In genomic region chr5:138989567-138989966, GRCm38 (mm10) we compare ENCODE assay signal across 28 mouse cellular contexts. TPM values are rescaled to one million over a fixed set of nuclear protein-coding genes. Genes with fewer than 3 reads are reported as not detected.
DNase-seq lines count a peak whose midpoint lies in the region; ATAC-seq lines count a peak whose summit lies in the region.
"Had no signal": no experiment of that assay in that cellular context is flagged by ENCODE, and none has a peak within 500 bp of the region (broad histone marks: within the 10 kb centered on the region; RNA-seq: fewer than 3 reads in every experiment).

No protein-coding gene starts in this region.

- no peak overlapping the region for H3K4me2 ChIP-seq in heart, embryonic 16.5 days (ENCODE audit: low read depth, low read length)
- H3K4me2 ChIP-seq: hindbrain, embryonic 12.5 days; liver, embryonic 12.5 days; midbrain, embryonic 11.5 days; neural tube, embryonic 12.5 days had no signal

- peaks cover 9% of the 10 kb centered on the region; the same call in 1 of the 2 replicates for H3K27me3 ChIP-seq in heart, embryonic 16.5 days (ENCODE audit: control insufficient read depth, insufficient read depth, low read length)
- H3K27me3 ChIP-seq: Patski had no signal

- no peaks in the 10 kb centered on the region for H3K9me3 ChIP-seq in heart, embryonic 16.5 days (replicated peaks; ENCODE audit: control insufficient read depth, low read length)
- H3K9me3 ChIP-seq: embryonic facial prominence, embryonic 10.5 days; embryonic facial prominence, embryonic 15.5 days; hindbrain, embryonic 12.5 days; liver, embryonic 12.5 days; neural tube, embryonic 12.5 days had no signal

- peaks cover 31% of the 10 kb centered on the region for H3K36me3 ChIP-seq in heart, embryonic 16.5 days (ENCODE audit: control insufficient read depth, insufficient read depth)
- H3K36me3 ChIP-seq: liver, embryonic 12.5 days had no signal

- H3K27ac ChIP-seq in heart, embryonic 16.5 days (ENCODE audit: low read length) = peak overlapping the region; percentile 80; the same call in 1 of the 2 replicates
- H3K27ac ChIP-seq: embryonic facial prominence, embryonic 10.5 days; hindbrain, embryonic 12.5 days; kidney, postnatal 0 days; liver, embryonic 12.5 days; neural tube, embryonic 12.5 days had no signal

- no peak overlapping the region for H3K4me3 ChIP-seq in heart, embryonic 16.5 days (ENCODE audit: low read length)
- H3K4me3 ChIP-seq: embryonic facial prominence, embryonic 10.5 days; embryonic facial prominence, embryonic 15.5 days; hindbrain, embryonic 12.5 days; liver, embryonic 12.5 days; neural tube, embryonic 12.5 days had no signal

- H3K4me1 ChIP-seq in heart, embryonic 16.5 days (ENCODE audit: control insufficient read depth, insufficient read depth, low read length) = peaks cover 51% of the 10 kb centered on the region

- WGBS in heart, embryonic 16.5 days = 73% methylated on average over 6 of the region's 6 CpGs

- peak; percentile 45 for DNase-seq in adrenal gland, adult 2 months
- DNase-seq in adrenal gland, postnatal 14 days = no peak
- DNase-seq in heart, adult 11 months = no peak
- peak; percentile 39 for DNase-seq in 3134 (ENCODE audit: extremely low read depth, insufficient read length, low spot score)
- DNase-seq in Muller cell, postnatal 12 days (ENCODE audit: inconsistent ontology term) = peak; percentile 83
- no peak for DNase-seq in T-cell, adult 2 months (ENCODE audit: low spot score)
- DNase-seq in urinary bladder, postnatal 4 days (ENCODE audit: low spot score in 2 of 2) = no peak
- DNase-seq: cerebellum, adult 8-10 months; cerebellum, postnatal 25 days; gastrocnemius, postnatal 36 days; heart, postnatal 36 days; kidney, adult 8-10 months; kidney, postnatal 4 days; left cerebral cortex, postnatal 4 days; liver, postnatal 0 days; lung, postnatal 10 days; right cerebral cortex, postnatal 4 days had no signal

- no peak overlapping the region for H3K9ac ChIP-seq in heart, embryonic 16.5 days (ENCODE audit: low read length)
- H3K9ac ChIP-seq: embryonic facial prominence, embryonic 15.5 days; hindbrain, embryonic 12.5 days; liver, embryonic 12.5 days; liver, postnatal 0 days; neural tube, embryonic 12.5 days had no signal

- ATAC-seq in heart, embryonic 16.5 days (replicated peaks; ENCODE audit: extremely low read depth, insufficient read depth, low FRiP score) = no peak
- ATAC-seq: CD4-positive, CD25-positive, alpha-beta regulatory T cell, adult 4 months; forebrain, embryonic 14.5 days; liver, embryonic 12.5 days; liver, postnatal 0 days; Patski had no signal

RNA-seq across cellular contexts. Expression of gene Pdgfa, which starts 7.6 kb away (rescaled TPM):
- total RNA-seq in adrenal gland, adult 2 months (2021) = 10 to 100 TPM; 23.8 to 37.5 TPM
- 42.9 and 56.9 TPM in 2 replicates for polyA plus RNA-seq in adrenal gland, adult 2 months (2012; rRNA removed)
- total RNA-seq in adrenal gland, postnatal 14 days (2021) = 22.0 and 26.0 TPM in 2 replicates
- polyA plus RNA-seq in heart, embryonic 16.5 days (2015; fragmentation: Nextera tagmentation; extraction: Ambion mirVana) = 54.0 and 56.0 TPM in 2 replicates
- polyA plus RNA-seq: CD4-positive, CD25-positive, alpha-beta regulatory T cell, adult 4 months had no signal

Comparison
In these comparisons a context has a peak if more than half of its experiments do, and no peak if none do; other contexts are left out.
1. DNase-seq: peak in adrenal gland, adult 2 months (single experiment), 3134 (single experiment) and Muller cell, postnatal 12 days (single experiment); none in adrenal gland, postnatal 14 days (single experiment), heart, adult 11 months (single experiment), T-cell, adult 2 months (single experiment) and urinary bladder, postnatal 4 days (0 of 2).